In genomic region chr1:166282597-166283210, GRCm38 (mm10) we compare ENCODE assay signal across 10 mouse cellular contexts. TPM values are rescaled to one million over a fixed set of nuclear protein-coding genes. Genes with fewer than 3 reads are reported as not detected.
DNase-seq lines count a peak whose midpoint lies in the region; ATAC-seq lines count a peak whose summit lies in the region.
"Had no signal": no experiment of that assay in that cellular context is flagged by ENCODE, and none has a peak within 500 bp of the region (broad histone marks: within the 10 kb centered on the region; RNA-seq: fewer than 3 reads in every experiment).

No protein-coding gene starts in this region.

- no peak overlapping the region for H3K4me3 ChIP-seq in embryonic facial prominence, embryonic 11.5 days (ENCODE audit: low read depth, low read length)
- H3K4me3 ChIP-seq in hindbrain, embryonic 15.5 days = no peak overlapping the region; the same call in 1 of the 2 replicates
- H3K4me3 ChIP-seq in midbrain, embryonic 13.5 days (replicated peaks) = peak overlapping the region; percentile 18; the same call in 1 of the 2 replicates
- H3K4me3 ChIP-seq in stomach, embryonic 15.5 days (replicated peaks) = peak overlapping the region; percentile 6; the same call in 1 of the 2 replicates

- peak overlapping the region; percentile 62 for H3K27ac ChIP-seq in embryonic facial prominence, embryonic 11.5 days (replicated peaks; ENCODE audit: low read depth, low read length)
- H3K27ac ChIP-seq in hindbrain, embryonic 15.5 days (replicated peaks) = peak overlapping the region; percentile 76
- H3K27ac ChIP-seq in midbrain, embryonic 13.5 days = peak overlapping the region; percentile 91
- H3K27ac ChIP-seq in stomach, embryonic 15.5 days = no peak overlapping the region

- DNase-seq in kidney, adult 11 months = peak; percentile 45
- DNase-seq in kidney, adult 18-20 months = no peak
- DNase-seq in embryonic facial prominence, embryonic 11.5 days (ENCODE audit: low spot score) = peak; percentile 93
- DNase-seq in left cerebral cortex, adult 11 months (ENCODE audit: low spot score) = peak; percentile 72

- no peaks in the 10 kb centered on the region for H3K9me3 ChIP-seq in embryonic facial prominence, embryonic 11.5 days (replicated peaks; ENCODE audit: control insufficient read depth, low read length)
- H3K9me3 ChIP-seq in hindbrain, embryonic 15.5 days = no peaks in the 10 kb centered on the region
- no peaks in the 10 kb centered on the region for H3K9me3 ChIP-seq in midbrain, embryonic 13.5 days
- H3K9me3 ChIP-seq in stomach, embryonic 15.5 days = no peaks in the 10 kb centered on the region

- WGBS in embryonic facial prominence, embryonic 11.5 days = 3% methylated on average over 22 of the region's 22 CpGs
- WGBS in hindbrain, embryonic 15.5 days = 3% methylated on average over 22 of the region's 22 CpGs
- WGBS in midbrain, embryonic 13.5 days = 1% methylated on average over 22 of the region's 22 CpGs
- WGBS in stomach, embryonic 15.5 days = 10% methylated on average over 22 of the region's 22 CpGs

- ATAC-seq in embryonic facial prominence, embryonic 11.5 days (replicated peaks; ENCODE audit: insufficient number of reproducible peaks, low FRiP score, low TSS enrichment, low read depth) = peak; percentile 94
- peak; percentile 90 for ATAC-seq in hindbrain, embryonic 15.5 days (ENCODE audit: low FRiP score, low read depth)
- peak; percentile 92 for ATAC-seq in midbrain, embryonic 13.5 days
- ATAC-seq in stomach, embryonic 15.5 days (ENCODE audit: insufficient read depth, low FRiP score, low read depth) = peak; percentile 80
- ATAC-seq in erythroblast, adult 5-6 weeks (replicated peaks; ENCODE audit: low FRiP score, poor library complexity, severe bottlenecking) = no peak
- ATAC-seq: Patski had no signal

- no peaks in the 10 kb centered on the region for H3K27me3 ChIP-seq in embryonic facial prominence, embryonic 11.5 days (ENCODE audit: control insufficient read depth, insufficient read depth, low read length)
- H3K27me3 ChIP-seq in hindbrain, embryonic 15.5 days = no peaks in the 10 kb centered on the region
- H3K27me3 ChIP-seq in midbrain, embryonic 13.5 days = no peaks in the 10 kb centered on the region
- no peaks in the 10 kb centered on the region for H3K27me3 ChIP-seq in stomach, embryonic 15.5 days (replicated peaks)
- H3K27me3 ChIP-seq: Patski had no signal

- peak overlapping the region; percentile 22 for H3K4me2 ChIP-seq in embryonic facial prominence, embryonic 11.5 days (ENCODE audit: low read depth, low read length)
- peak overlapping the region; percentile 45 for H3K4me2 ChIP-seq in hindbrain, embryonic 15.5 days
- H3K4me2 ChIP-seq in midbrain, embryonic 13.5 days (replicated peaks) = peak overlapping the region; percentile 46
- H3K4me2 ChIP-seq in stomach, embryonic 15.5 days = peak overlapping the region; percentile 50

- no peaks in the 10 kb centered on the region for H3K36me3 ChIP-seq in embryonic facial prominence, embryonic 11.5 days (replicated peaks; ENCODE audit: control insufficient read depth, insufficient read depth, low read depth, low read length)
- H3K36me3 ChIP-seq in hindbrain, embryonic 15.5 days = no peaks in the 10 kb centered on the region
- H3K36me3 ChIP-seq in midbrain, embryonic 13.5 days = no peaks in the 10 kb centered on the region
- no peaks in the 10 kb centered on the region for H3K36me3 ChIP-seq in stomach, embryonic 15.5 days

- no peak overlapping the region for H3K9ac ChIP-seq in embryonic facial prominence, embryonic 11.5 days (replicated peaks; ENCODE audit: low read length)
- H3K9ac ChIP-seq in hindbrain, embryonic 15.5 days = no peak overlapping the region
- H3K9ac ChIP-seq in midbrain, embryonic 13.5 days (replicated peaks) = 0 out of 2 replicates have a peak overlapping the region, but pooled peaks have one; percentile 10
- H3K9ac ChIP-seq in stomach, embryonic 15.5 days = no peak overlapping the region

- no peaks in the 10 kb centered on the region; the same call in 1 of the 2 replicates for H3K4me1 ChIP-seq in embryonic facial prominence, embryonic 11.5 days (ENCODE audit: control insufficient read depth, insufficient read depth, low read length)
- H3K4me1 ChIP-seq in hindbrain, embryonic 15.5 days (replicated peaks) = peaks cover 85% of the 10 kb centered on the region
- peaks cover 96% of the 10 kb centered on the region for H3K4me1 ChIP-seq in midbrain, embryonic 13.5 days (replicated peaks)
- peaks cover 9% of the 10 kb centered on the region for H3K4me1 ChIP-seq in stomach, embryonic 15.5 days

RNA-seq across cellular contexts. Expression of gene Ildr2, which starts 28.8 kb away (rescaled TPM):
- 1.5 and 1.6 TPM in 2 replicates for polyA plus RNA-seq in embryonic facial prominence, embryonic 11.5 days (2014; fragmentation: Nextera tagmentation; extraction: Ambion mirVana)
- 4.1 and 4.9 TPM in 2 replicates for polyA plus RNA-seq in hindbrain, embryonic 15.5 days (2015; fragmentation: Nextera tagmentation; extraction: Ambion mirVana)
- polyA plus RNA-seq in midbrain, embryonic 13.5 days (2015; fragmentation: Nextera tagmentation; extraction: Ambion mirVana) = 5.3 and 6.5 TPM in 2 replicates
- polyA plus RNA-seq in stomach, embryonic 15.5 days (2015; fragmentation: Nextera tagmentation; extraction: Ambion mirVana) = 1.3 and 1.5 TPM in 2 replicates
- total RNA-seq in erythroblast, adult 5-6 weeks (2015; ENCODE audit: low replicate concordance) = not detected in 2 replicates
- not detected in 2 replicates for total RNA-seq in erythroblast, adult 5-6 weeks (2017; ENCODE audit: low replicate concordance)

RNA-seq across cellular contexts. Expression of gene Mael, which starts 44.2 kb away (rescaled TPM):
- not detected in 2 replicates for polyA plus RNA-seq in embryonic facial prominence, embryonic 11.5 days (2014; fragmentation: Nextera tagmentation; extraction: Ambion mirVana)
- 0.22 and 0.43 TPM in 2 replicates for polyA plus RNA-seq in hindbrain, embryonic 15.5 days (2015; fragmentation: Nextera tagmentation; extraction: Ambion mirVana)
- polyA plus RNA-seq in midbrain, embryonic 13.5 days (2015; fragmentation: Nextera tagmentation; extraction: Ambion mirVana) = not detected in 2 replicates
- polyA plus RNA-seq in stomach, embryonic 15.5 days (2015; fragmentation: Nextera tagmentation; extraction: Ambion mirVana) = not detected in 2 replicates
- total RNA-seq in erythroblast, adult 5-6 weeks (2015; ENCODE audit: low replicate concordance) = not detected in 2 replicates
- total RNA-seq in erythroblast, adult 5-6 weeks (2017; ENCODE audit: low replicate concordance) = not detected in 2 replicates
- polyA plus RNA-seq: large intestine, adult 2 months; Patski had no signal

Comparison
In these comparisons a context has a peak if more than half of its experiments do, and no peak if none do; other contexts are left out.
1. H3K4me3 ChIP-seq: peak in midbrain, embryonic 13.5 days (single experiment) and stomach, embryonic 15.5 days (single experiment); none in embryonic facial prominence, embryonic 11.5 days (single experiment) and hindbrain, embryonic 15.5 days (single experiment).
2. Peak in every context shown above with its lines, with median percentiles within 50 percentile points of each other: H3K4me2 ChIP-seq.